Mouse (Mus musculus): ENCODE measurements around the gene Gga1. TPM values are rescaled to one million over a fixed set of nuclear protein-coding genes. Genes with fewer than 3 reads are reported as not detected.
A peak's percentile ranks its signal among the peaks of the same experiment; 100 is the strongest.

Gene Gga1
- total RNA-seq, 2 experiments from 2014 or later = 58.8 to 65.5 TPM

GRCm38 (mm10) chr15:78903243-78903642, 26.3 kb downstream of the Gga1 start:
- peak in 1 of 2 experiments; percentile 71 for DNase-seq (ENCODE audit: low spot score in 2 of 2)

DNA sequence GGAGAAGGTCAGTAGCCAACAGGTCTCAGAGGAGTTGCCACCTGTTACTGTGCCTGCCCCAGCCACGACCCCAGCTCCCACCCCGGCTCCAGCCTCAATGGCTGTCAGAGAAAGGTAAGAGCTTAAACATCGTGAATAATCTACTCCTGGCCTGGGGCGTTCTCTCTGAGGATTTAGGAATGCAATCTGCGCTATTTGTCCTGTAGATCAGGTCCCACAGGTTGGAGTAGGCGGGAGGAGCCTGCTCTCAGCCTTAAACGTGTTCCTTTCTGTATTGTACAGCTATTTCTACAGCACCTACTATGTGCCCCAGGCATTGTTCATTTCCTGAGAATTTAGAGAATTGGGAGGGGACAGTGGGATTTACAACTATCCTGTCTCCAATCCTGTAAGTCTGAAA, 31.4 kb downstream of the Gga1 start:
- no peak for DNase-seq (ENCODE audit: low spot score in 2 of 2)

DNA sequence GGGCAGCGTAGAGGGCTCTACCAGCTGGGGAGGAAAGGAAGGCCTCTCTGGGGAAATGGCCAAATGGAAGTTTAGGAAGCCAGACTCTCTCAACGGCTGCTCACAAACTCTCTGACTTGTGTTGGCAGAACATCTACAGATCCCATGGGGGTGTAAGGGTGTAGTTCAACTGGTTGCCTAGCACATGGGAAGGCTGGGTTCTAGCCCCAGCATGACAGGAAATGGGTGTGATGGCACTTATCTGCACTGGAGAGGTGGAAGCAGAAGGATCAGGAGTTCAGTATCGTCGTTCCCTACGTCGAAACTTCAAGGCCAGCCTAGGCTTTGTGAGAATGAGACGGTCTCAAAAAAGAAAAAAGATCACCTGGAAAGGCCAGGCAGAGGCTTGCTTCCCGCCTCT, 32.0 kb downstream of the Gga1 start:
- DNase-seq (ENCODE audit: low spot score in 2 of 2) = no peak

GRCm38 (mm10) chr15:78912040-78912439, 35.0 kb downstream of the Gga1 start:
- no peak for DNase-seq (ENCODE audit: low spot score in 2 of 2)

- DNase-seq (ENCODE audit: low spot score in 2 of 2) = peak; percentile 72 to 85
Observed at GRCm38 (mm10) chr15:78913632-78914090, 36.7 kb downstream of the Gga1 start, which contains the start of gene Pdxp. Pdxp (plus strand) TSS chr15:78913919.

GRCm38 (mm10) chr15:78914091-78914822, 37.3 kb downstream of the Gga1 start:
- DNase-seq (ENCODE audit: low spot score in 2 of 2) = no peak

DNA sequence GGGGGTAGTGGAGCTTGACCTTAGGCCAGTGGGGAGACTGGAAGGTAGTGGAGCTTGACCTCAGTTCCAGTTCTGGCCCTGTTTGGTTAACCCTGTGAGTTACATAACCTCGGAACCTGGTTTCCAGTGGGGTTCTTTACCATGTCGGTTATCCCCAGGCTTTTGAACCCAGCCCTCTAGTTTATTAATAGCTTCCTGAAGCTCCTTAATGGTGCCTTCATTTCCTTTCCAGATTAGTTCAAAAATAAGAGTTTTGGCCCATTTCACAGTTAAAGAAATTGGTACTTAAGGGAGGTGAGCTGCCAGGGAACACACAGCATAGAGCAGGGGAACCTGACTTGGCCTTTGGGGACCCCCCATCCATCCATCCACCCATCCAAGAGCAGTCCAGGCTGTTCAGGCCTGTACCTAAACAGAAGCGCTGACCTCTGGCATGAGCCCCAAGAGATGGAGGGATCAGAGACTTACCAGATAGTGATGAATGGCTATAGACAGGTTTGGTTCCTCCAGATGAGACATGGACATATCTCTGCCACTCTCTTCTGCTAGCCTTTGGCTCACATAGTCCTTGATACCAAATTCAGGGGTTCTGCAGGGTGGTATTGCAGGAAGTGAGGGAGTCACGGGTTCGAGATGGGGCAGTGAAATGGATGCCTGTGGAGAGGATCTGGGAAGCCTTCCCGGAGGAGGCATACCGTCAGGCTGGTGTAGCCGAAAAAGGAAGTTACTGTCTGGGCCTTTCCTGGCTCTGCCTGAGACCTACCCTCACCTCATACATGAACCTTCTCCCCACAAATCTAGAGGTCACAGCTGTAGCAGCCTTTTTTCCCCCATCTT, 38.1 kb downstream of the Gga1 start:
- no peak for DNase-seq (ENCODE audit: low spot score in 2 of 2)

DNA sequence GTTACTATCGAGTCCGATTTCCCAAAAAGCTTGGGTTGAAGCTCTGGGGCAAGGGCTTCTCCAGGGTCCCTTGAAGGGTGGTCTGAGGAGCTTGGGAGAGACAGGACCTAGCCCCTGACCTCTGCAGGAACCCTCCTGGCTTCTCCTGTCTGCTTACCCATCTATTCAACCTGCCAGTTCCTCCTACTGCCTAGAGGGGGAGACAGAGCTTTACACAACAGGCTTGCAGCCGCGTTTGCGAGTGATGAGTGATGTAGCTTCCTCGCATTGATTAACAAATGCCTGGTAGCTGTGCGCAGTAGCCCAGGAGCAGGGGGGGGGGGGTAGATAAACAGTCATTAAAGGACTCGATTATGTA, 38.6 kb downstream of the Gga1 start:
- DNase-seq (ENCODE audit: low spot score in 2 of 2) = no peak

- no peak for DNase-seq (ENCODE audit: low spot score in 2 of 2)
Observed at GRCm38 (mm10) chr15:78916052-78916826, 39.2 kb downstream of the Gga1 start.

GRCm38 (mm10) chr15:78918126-78918525, 41.1 kb downstream of the Gga1 start:
- DNase-seq (ENCODE audit: low spot score in 2 of 2) = no peak

GRCm38 (mm10) chr15:78919914-78920313, 42.9 kb downstream of the Gga1 start:
- no peak for DNase-seq (ENCODE audit: low spot score in 2 of 2)

DNA sequence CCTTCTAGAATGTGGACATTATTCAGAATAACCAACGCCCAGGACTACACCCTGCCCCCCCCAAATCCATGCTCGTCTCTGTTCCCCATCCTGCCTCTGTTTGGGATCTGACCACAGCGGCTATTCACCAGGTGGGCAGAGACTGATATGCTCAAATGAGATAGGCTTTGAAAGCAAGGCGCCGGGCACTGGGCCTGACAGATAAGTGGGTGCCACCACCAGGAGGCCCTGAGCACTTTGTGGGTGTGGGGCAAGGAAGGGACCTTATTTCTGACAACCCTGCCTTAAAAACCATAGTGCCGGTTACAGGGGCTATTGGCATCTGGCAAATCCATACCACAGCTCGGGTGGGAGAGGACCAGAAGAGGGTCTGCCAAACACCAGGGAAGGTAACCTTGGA, 45.7 kb downstream of the Gga1 start:
- no peak for DNase-seq (ENCODE audit: low spot score in 2 of 2)

DNA sequence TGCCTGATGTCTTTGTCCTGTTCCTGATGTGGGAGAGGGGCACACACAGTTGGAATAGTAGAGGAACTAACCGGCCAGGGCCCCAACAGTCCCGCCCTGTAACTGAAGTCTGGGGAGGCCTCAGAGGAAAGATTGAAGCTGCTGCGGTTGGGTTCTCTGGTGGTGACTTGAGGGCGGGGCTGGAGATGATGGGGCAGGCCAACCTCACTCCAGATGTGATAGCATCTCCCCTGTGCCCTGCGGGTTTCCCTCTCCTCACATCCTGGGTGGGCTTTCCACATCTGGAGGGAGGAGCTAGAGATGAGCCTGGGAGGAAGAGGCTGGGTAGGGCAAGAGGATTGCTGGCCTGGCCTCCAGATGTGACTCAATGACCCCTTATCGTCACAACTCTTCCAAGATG, 46.6 kb downstream of the Gga1 start:
- DNase-seq (ENCODE audit: low spot score in 2 of 2) = no peak

- DNase-seq (ENCODE audit: low spot score in 2 of 2) = no peak
Observed at GRCm38 (mm10) chr15:78925129-78925528, 48.1 kb downstream of the Gga1 start.

- DNase-seq (ENCODE audit: low spot score in 2 of 2) = peak; percentile 67 to 77
Observed at GRCm38 (mm10) chr15:78926021-78926919, 49.3 kb downstream of the Gga1 start, which contains the start of gene Lgals1. Lgals1 (plus strand) TSS chr15:78926725.

GRCm38 (mm10) chr15:78927021-78927787, 50.2 kb downstream of the Gga1 start:
- no peak for DNase-seq (ENCODE audit: low spot score in 2 of 2)

- DNase-seq (ENCODE audit: low spot score in 2 of 2) = peak; percentile 24 to 50
Observed at GRCm38 (mm10) chr15:78927788-78928457, 50.9 kb downstream of the Gga1 start.

GRCm38 (mm10) chr15:78928539-78928938, 51.5 kb downstream of the Gga1 start:
- no peak for DNase-seq (ENCODE audit: low spot score in 2 of 2)

GRCm38 (mm10) chr15:78930192-78930706, 53.3 kb downstream of the Gga1 start:
- no peak for DNase-seq (ENCODE audit: low spot score in 2 of 2)
